Mouse (Mus musculus): ENCODE measurements around the gene Inafm1.

DNA sequence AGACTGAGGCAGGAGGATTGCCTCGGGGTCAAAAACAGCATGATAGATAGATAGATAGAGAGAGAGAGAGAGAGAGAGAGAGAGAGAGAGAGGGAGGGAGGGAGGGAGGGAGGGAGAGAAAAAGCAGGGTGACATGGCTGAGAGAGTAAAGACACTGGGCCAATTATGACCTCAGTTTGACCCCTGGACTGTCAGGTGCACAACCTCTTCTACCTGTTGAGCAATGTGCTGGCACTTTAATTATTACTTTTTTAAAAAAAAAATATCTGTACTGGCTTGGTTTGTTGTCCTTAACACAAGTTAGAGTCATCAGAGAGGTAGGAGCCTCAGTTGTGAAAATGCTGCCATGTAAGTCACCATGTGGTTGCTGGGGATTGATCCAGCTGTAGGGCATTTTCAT lies 14.4 kb upstream of the Inafm1 start:
- no peak for TF ChIP-seq MAFK (IDR thresholded peaks at IDR 0.05; ENCODE audit: insufficient read depth, low read depth, low read length)
- TF ChIP-seq CHD2 (IDR thresholded peaks at IDR 0.05; ENCODE audit: low read depth, low read length) = no peak
- TF ChIP-seq ZC3H11A (IDR thresholded peaks at IDR 0.05; ENCODE audit: borderline replicate concordance, low read depth, low read length) = no peak
- no peak for TF ChIP-seq HCFC1 (IDR thresholded peaks at IDR 0.05; ENCODE audit: borderline replicate concordance, insufficient read depth, low read length)
